Mouse (Mus musculus): ENCODE results near the gene Vmn1r166.
"Not testable (repeated sequence)": the region's sequence is repeated elsewhere in the genome, so short reads cannot be mapped to it uniquely, and the experiment has no call there.

Gene Vmn1r166

GRCm38 (mm10) chr7:23251582-23251981 is at the start of gene Vmn1r166:
Vmn1r166 (minus strand) TSS chr7:23251682.
- not testable (repeated sequence) for DNase-seq (ENCODE audit: low read depth, low spot score)

- DNase-seq (ENCODE audit: low read depth, low spot score): not testable (repeated sequence)
These were observed 49.4 kb upstream of the Vmn1r166 start, which contains the start of gene Nlrp4e for GRCm38 (mm10) chr7:23300892-23301291. Nlrp4e (plus strand) TSS chr7:23301192.

- DNase-seq (ENCODE audit: low read depth, low spot score): not testable (repeated sequence)
These were observed 27.3 kb upstream of the Vmn1r166 start, which contains the start of gene Gm6902 for GRCm38 (mm10) chr7:23278800-23279199. Gm6902 (minus strand) TSS chr7:23278900.

- DNase-seq (ENCODE audit: low read depth, low spot score): not testable (repeated sequence)
These were observed 34.5 kb downstream of the Vmn1r166 start, which contains the start of gene Vmn1r165 for GRCm38 (mm10) chr7:23217032-23217431. Vmn1r165 (plus strand) TSS chr7:23217332.
